Mouse (Mus musculus): ENCODE measurements around the gene Scml4. TPM values are rescaled to one million over a fixed set of nuclear protein-coding genes. Genes with fewer than 3 reads are reported as not detected.

The Scml4 gene
- 0.92 and 1.3 TPM in 2 replicates for polyA plus RNA-seq (2015; fragmentation: Nextera tagmentation; extraction: Ambion mirVana)

GRCm38 (mm10) chr10:42860159-42860911 lies at the start of gene Scml4:
Gene Scml4, plus strand, starts transcription at chr10:42860370.
- Histone ChIP-seq H3K36me3 (no peaks in the 10 kb centered on the region), H3K27me3 (0 out of 2 replicates have a peak, but pooled peaks cover 6% of the 10 kb centered on the region), H3K4me3 (peak within 1 kb of the TSS; percentile 20; the same call in 1 of the 2 replicates), H3K9ac (peak within 1 kb of the TSS; percentile 39; the same call in 1 of the 2 replicates), H3K4me1 (peaks cover 49% of the 10 kb centered on the region), H3K4me2 (replicated peaks) (peak within 1 kb of the TSS; percentile 55), H3K9me3 (no peaks in the 10 kb centered on the region), H3K27ac (no peak within 1 kb of the TSS)
- 36% methylated on average over 17 of the region's 17 CpGs for WGBS
- 0 out of 2 replicates have a peak, but pooled peaks have one; percentile 20 for ATAC-seq (ENCODE audit: low FRiP score, low read depth)

GRCm38 (mm10) chr10:42825923-42826322 lies 34.2 kb upstream of the Scml4 start:
- H3K4me1 ChIP-seq, result no peaks in the 10 kb centered on the region
- 92% methylated on average over 6 of the region's 6 CpGs for WGBS
- H3K4me2 ChIP-seq (replicated peaks), result no peak overlapping the region
- H3K27me3 ChIP-seq, result no peaks in the 10 kb centered on the region
- H3K9me3 ChIP-seq, result no peaks in the 10 kb centered on the region
- no peak overlapping the region for H3K4me3 ChIP-seq
- H3K27ac ChIP-seq, result no peak overlapping the region
- H3K9ac ChIP-seq, result no peak overlapping the region
- peaks cover 67% of the 10 kb centered on the region for H3K36me3 ChIP-seq
- ATAC-seq (ENCODE audit: low FRiP score, low read depth), result no peak

GRCm38 (mm10) chr10:42827155-42827554 lies 33.0 kb upstream of the Scml4 start:
- 81% methylated on average over 5 of the region's 5 CpGs for WGBS
- Histone ChIP-seq H3K4me1 (no peaks in the 10 kb centered on the region), H3K9ac (no peak overlapping the region)

GRCm38 (mm10) chr10:42830007-42830406 lies 30.2 kb upstream of the Scml4 start:
- H3K4me1 ChIP-seq, result no peaks in the 10 kb centered on the region
- H3K27ac ChIP-seq, result no peak overlapping the region
- 83% methylated on average over 2 of the region's 2 CpGs for WGBS
- no peak overlapping the region for H3K4me2 ChIP-seq (replicated peaks)
- H3K36me3 ChIP-seq, result peaks cover 76% of the 10 kb centered on the region
- no peak overlapping the region for H3K4me3 ChIP-seq
- H3K27me3 ChIP-seq, result no peaks in the 10 kb centered on the region
- H3K9me3 ChIP-seq, result no peaks in the 10 kb centered on the region
- ATAC-seq (ENCODE audit: low FRiP score, low read depth), result no peak
- H3K9ac ChIP-seq, result no peak overlapping the region

More at GRCm38 (mm10) chr10:42827155-42827554, 33.0 kb upstream of the Scml4 start:
- H3K4me2 ChIP-seq (replicated peaks), result no peak overlapping the region
- H3K9me3 ChIP-seq, result no peaks in the 10 kb centered on the region
- no peak overlapping the region for H3K4me3 ChIP-seq
- peaks cover 71% of the 10 kb centered on the region for H3K36me3 ChIP-seq
- ATAC-seq (ENCODE audit: low FRiP score, low read depth), result no peak
- no peak overlapping the region for H3K27ac ChIP-seq
- no peaks in the 10 kb centered on the region for H3K27me3 ChIP-seq

GRCm38 (mm10) chr10:42830409-42830808 lies 29.8 kb upstream of the Scml4 start:
- 67% methylated on average over 6 of the region's 6 CpGs for WGBS
- ATAC-seq (ENCODE audit: low FRiP score, low read depth), result no peak

GRCm38 (mm10) chr10:42832677-42833076 lies 27.5 kb upstream of the Scml4 start:
- Histone ChIP-seq H3K27me3 (no peaks in the 10 kb centered on the region), H3K4me2 (replicated peaks) (no peak overlapping the region), H3K36me3 (peaks cover 76% of the 10 kb centered on the region), H3K4me3 (no peak overlapping the region), H3K27ac (no peak overlapping the region), H3K9me3 (no peaks in the 10 kb centered on the region), H3K9ac (no peak overlapping the region), H3K4me1 (peaks cover 9% of the 10 kb centered on the region; the same call in 1 of the 2 replicates)
- 44% methylated on average over 4 of the region's 4 CpGs for WGBS
- no peak for ATAC-seq (ENCODE audit: low FRiP score, low read depth)

More at GRCm38 (mm10) chr10:42830409-42830808, 29.8 kb upstream of the Scml4 start:
- Histone ChIP-seq H3K4me3 (no peak overlapping the region), H3K27me3 (no peaks in the 10 kb centered on the region), H3K4me1 (no peaks in the 10 kb centered on the region), H3K36me3 (peaks cover 75% of the 10 kb centered on the region), H3K9me3 (no peaks in the 10 kb centered on the region), H3K4me2 (replicated peaks) (no peak overlapping the region), H3K9ac (no peak overlapping the region), H3K27ac (no peak overlapping the region)

GRCm38 (mm10) chr10:42833871-42834727 lies 26.1 kb upstream of the Scml4 start:
- H3K9me3 ChIP-seq, result no peaks in the 10 kb centered on the region
- no peak overlapping the region for H3K9ac ChIP-seq
- WGBS, result 84% methylated on average over 4 of the region's 4 CpGs
- H3K4me2 ChIP-seq (replicated peaks), result no peak overlapping the region
- H3K27me3 ChIP-seq, result no peaks in the 10 kb centered on the region
- ATAC-seq (ENCODE audit: low FRiP score, low read depth), result no peak
- H3K36me3 ChIP-seq, result peaks cover 74% of the 10 kb centered on the region
- H3K27ac ChIP-seq, result no peak overlapping the region
- H3K4me1 ChIP-seq, result peaks cover 9% of the 10 kb centered on the region; the same call in 1 of the 2 replicates
- H3K4me3 ChIP-seq, result no peak overlapping the region

GRCm38 (mm10) chr10:42838106-42838505 lies 22.1 kb upstream of the Scml4 start:
- WGBS, result 80% methylated on average over 4 of the region's 4 CpGs

GRCm38 (mm10) chr10:42838736-42839135 lies 21.4 kb upstream of the Scml4 start:
- WGBS, result 94% methylated on average over 2 of the region's 2 CpGs
- Histone ChIP-seq H3K27ac (no peak overlapping the region), H3K9me3 (peaks cover 4% of the 10 kb centered on the region; the same call in 1 of the 2 replicates), H3K36me3 (peaks cover 44% of the 10 kb centered on the region), H3K9ac (no peak overlapping the region), H3K27me3 (no peaks in the 10 kb centered on the region), H3K4me2 (replicated peaks) (no peak overlapping the region), H3K4me3 (no peak overlapping the region), H3K4me1 (peaks cover 9% of the 10 kb centered on the region; the same call in 1 of the 2 replicates)
- no peak for ATAC-seq (ENCODE audit: low FRiP score, low read depth)

More at GRCm38 (mm10) chr10:42838106-42838505, 22.1 kb upstream of the Scml4 start:
- Histone ChIP-seq H3K27ac (no peak overlapping the region), H3K27me3 (no peaks in the 10 kb centered on the region), H3K4me2 (replicated peaks) (no peak overlapping the region), H3K9ac (no peak overlapping the region), H3K4me3 (no peak overlapping the region), H3K9me3 (peaks cover 4% of the 10 kb centered on the region; the same call in 1 of the 2 replicates), H3K4me1 (peaks cover 9% of the 10 kb centered on the region; the same call in 1 of the 2 replicates), H3K36me3 (peaks cover 49% of the 10 kb centered on the region)
- ATAC-seq (ENCODE audit: low FRiP score, low read depth), result no peak

GRCm38 (mm10) chr10:42840036-42840435 lies 20.1 kb upstream of the Scml4 start:
- Histone ChIP-seq H3K9ac (no peak overlapping the region), H3K4me2 (replicated peaks) (no peak overlapping the region), H3K9me3 (peaks cover 4% of the 10 kb centered on the region; the same call in 1 of the 2 replicates), H3K27ac (no peak overlapping the region), H3K4me3 (no peak overlapping the region), H3K27me3 (no peaks in the 10 kb centered on the region), H3K4me1 (peaks cover 9% of the 10 kb centered on the region; the same call in 1 of the 2 replicates), H3K36me3 (peaks cover 31% of the 10 kb centered on the region)
- 92% methylated on average over 11 of the region's 11 CpGs for WGBS
- no peak for ATAC-seq (ENCODE audit: low FRiP score, low read depth)

GRCm38 (mm10) chr10:42841531-42842195 lies 18.5 kb upstream of the Scml4 start:
- Histone ChIP-seq H3K36me3 (peaks cover 21% of the 10 kb centered on the region), H3K4me3 (no peak overlapping the region), H3K4me2 (replicated peaks) (no peak overlapping the region), H3K9me3 (peaks cover 4% of the 10 kb centered on the region; the same call in 1 of the 2 replicates), H3K27me3 (no peaks in the 10 kb centered on the region), H3K9ac (no peak overlapping the region), H3K4me1 (no peaks in the 10 kb centered on the region), H3K27ac (no peak overlapping the region)
- 65% methylated on average over 16 of the region's 16 CpGs for WGBS
- ATAC-seq (ENCODE audit: low FRiP score, low read depth), result no peak

All from limb, embryonic 13.5 days (tissue).